Mouse (Mus musculus) T-helper 17 cell (primary cell): ENCODE measurements around the gene Chchd3.

Experiments used
- in situ Hi-C, 2 experiments: fragments of 300-600 bp; cut with MboI, MseI; formaldehyde crosslinking; loops; 1 replicate in 1 of 2; 2 replicates in 1 of 2; pipeline ENCODE4 v1.15.1; 2025; ENCODE audit warnings: high pct_unique_total_duplicates in 2 of 2

The Chchd3 gene

GRCm38 (mm10) chr6:33059735-33060576 is at the start of gene Chchd3:
Gene Chchd3, minus strand, starts transcription at chr6:33060260.
- in situ Hi-C loops, result loop anchor here in 1 of 2 experiments (5.0 kb wide), 1 partner anchor 1117 kb away; the partner anchor contains the start of gene Slc35b4

- in situ Hi-C loops, result loop anchor here in 1 of 2 experiments (25.0 kb wide), 1 partner anchor 792 kb away; no protein-coding TSS in a partner anchor
Observed at GRCm38 (mm10) chr6:33104661-33105060, 44.6 kb upstream of the Chchd3 start.

- in situ Hi-C loops, result no loop called here
Observed at GRCm38 (mm10) chr6:33098903-33099302, 38.8 kb upstream of the Chchd3 start.

GRCm38 (mm10) chr6:33094671-33095233 is 34.7 kb upstream of the Chchd3 start:
- in situ Hi-C loops, result no loop called here

- in situ Hi-C loops, result no loop called here
Observed at GRCm38 (mm10) chr6:33080186-33080585, 20.1 kb upstream of the Chchd3 start.

- in situ Hi-C loops, result no loop called here
Observed at GRCm38 (mm10) chr6:33078260-33078936, 18.3 kb upstream of the Chchd3 start.

- in situ Hi-C loops, result loop anchor here in 1 of 2 experiments (5.0 kb wide), 1 partner anchor 181 kb away; the partner anchor contains the start of gene Exoc4
Observed at GRCm38 (mm10) chr6:33066462-33066861, 6.4 kb upstream of the Chchd3 start.

- in situ Hi-C loops, result no loop called here
Observed at GRCm38 (mm10) chr6:33059276-33059675, 784 bp downstream of the Chchd3 start.

GRCm38 (mm10) chr6:33056392-33056791 is 3.7 kb downstream of the Chchd3 start:
- in situ Hi-C loops, result no loop called here

GRCm38 (mm10) chr6:33055663-33056062 is 4.4 kb downstream of the Chchd3 start:
- in situ Hi-C loops, result no loop called here

GRCm38 (mm10) chr6:33054946-33055345 is 5.1 kb downstream of the Chchd3 start:
- in situ Hi-C loops, result no loop called here

GRCm38 (mm10) chr6:33051642-33052041 is 8.4 kb downstream of the Chchd3 start:
- in situ Hi-C loops, result no loop called here

- in situ Hi-C loops, result no loop called here
Observed at GRCm38 (mm10) chr6:33049705-33050420, 10.2 kb downstream of the Chchd3 start.

- in situ Hi-C loops, result no loop called here
Observed at GRCm38 (mm10) chr6:33043480-33043879, 16.6 kb downstream of the Chchd3 start.

GRCm38 (mm10) chr6:33042880-33043279 is 17.2 kb downstream of the Chchd3 start:
- in situ Hi-C loops, result no loop called here

GRCm38 (mm10) chr6:33041978-33042377 is 18.1 kb downstream of the Chchd3 start:
- in situ Hi-C loops, result no loop called here

GRCm38 (mm10) chr6:33040360-33041090 is 19.5 kb downstream of the Chchd3 start:
- in situ Hi-C loops, result no loop called here

GRCm38 (mm10) chr6:33032543-33032942 is 27.5 kb downstream of the Chchd3 start:
- in situ Hi-C loops, result no loop called here

GRCm38 (mm10) chr6:33031631-33032030 is 28.4 kb downstream of the Chchd3 start:
- in situ Hi-C loops, result no loop called here

- in situ Hi-C loops, result no loop called here
Observed at GRCm38 (mm10) chr6:33028296-33028695, 31.8 kb downstream of the Chchd3 start.

- in situ Hi-C loops, result no loop called here
Observed at GRCm38 (mm10) chr6:33025041-33025440, 35.0 kb downstream of the Chchd3 start.
